Mouse (Mus musculus): ENCODE results near the gene Carhsp1. TPM values are rescaled to one million over a fixed set of nuclear protein-coding genes. Genes with fewer than 3 reads are reported as not detected.

Carhsp1 gene
- polyA plus RNA-seq, 1 experiment, result 110 TPM

GRCm38 (mm10) chr16:8630419-8630818, 41.5 kb downstream of the Carhsp1 start:
- Histone ChIP-seq H3K4me3 (no peak overlapping the region), H3ac (ENCODE audit: control insufficient read depth, insufficient read length) (no peak overlapping the region), H3K36me3 (ENCODE audit: control insufficient read depth, insufficient read depth) (peaks cover 7% of the 10 kb centered on the region), H3K4me2 (ENCODE audit: low read depth) (no peak overlapping the region), H3K27me3 (ENCODE audit: control insufficient read depth, insufficient read depth, insufficient read length) (no peaks in the 10 kb centered on the region), H3K79me2 (ENCODE audit: control insufficient read depth, insufficient read depth) (peaks cover 6% of the 10 kb centered on the region)
- TF ChIP-seq MYOD1 (IDR thresholded peaks at IDR 0.05; ENCODE audit: control insufficient read depth in 1 of 3, insufficient read length in 2 of 3, low read depth in 2 of 3), result no peak
- no peak for TF ChIP-seq CEBPB (IDR thresholded peaks at IDR 0.05; ENCODE audit: insufficient read depth, poor library complexity, severe bottlenecking)
- TF ChIP-seq TCF3 (IDR thresholded peaks at IDR 0.05; ENCODE audit: insufficient read length, low read depth), result no peak
- no peak for TF ChIP-seq USF1 (IDR thresholded peaks at IDR 0.05; ENCODE audit: low read depth)
- no peak for TF ChIP-seq MAX (IDR thresholded peaks at IDR 0.05; ENCODE audit: low read depth)
- TF ChIP-seq REST (IDR thresholded peaks at IDR 0.05; ENCODE audit: insufficient read depth, insufficient read length), result no peak
- no peak for TF ChIP-seq TCF12 (IDR thresholded peaks at IDR 0.05; ENCODE audit: insufficient read depth, poor library complexity, severe bottlenecking)
- TF ChIP-seq MYOG (IDR thresholded peaks at IDR 0.05; ENCODE audit: control insufficient read depth in 1 of 3, insufficient read depth in 1 of 3, insufficient read length in 2 of 3, low read depth in 2 of 3), result no peak
- TF ChIP-seq E2F4 (IDR thresholded peaks at IDR 0.05; ENCODE audit: insufficient read depth), result no peak
- no peak for TF ChIP-seq SRF (IDR thresholded peaks at IDR 0.05; ENCODE audit: control insufficient read depth, insufficient read length, low read depth)
- no peak for TF ChIP-seq POLR2AphosphoS2 (IDR thresholded peaks at IDR 0.05; ENCODE audit: insufficient read length, low read depth)
- no peak for TF ChIP-seq POLR2A (IDR thresholded peaks at IDR 0.05; ENCODE audit: insufficient read length, low read depth)

GRCm38 (mm10) chr16:8620315-8621115, 51.4 kb downstream of the Carhsp1 start:
- Histone ChIP-seq H3K27me3 (ENCODE audit: control insufficient read depth, insufficient read depth, insufficient read length) (no peaks in the 10 kb centered on the region), H3K79me2 (ENCODE audit: control insufficient read depth, insufficient read depth) (no peaks in the 10 kb centered on the region), H3K4me3 (no peak overlapping the region), H3K36me3 (ENCODE audit: control insufficient read depth, insufficient read depth) (no peaks in the 10 kb centered on the region), H3ac (ENCODE audit: control insufficient read depth, insufficient read length) (no peak overlapping the region), H3K4me2 (ENCODE audit: low read depth) (no peak overlapping the region)
- TF ChIP-seq SRF (IDR thresholded peaks at IDR 0.05; ENCODE audit: control insufficient read depth, insufficient read length, low read depth) (no peak), USF1 (IDR thresholded peaks at IDR 0.05; ENCODE audit: low read depth) (no peak), CEBPB (IDR thresholded peaks at IDR 0.05; ENCODE audit: insufficient read depth, poor library complexity, severe bottlenecking) (no peak), POLR2A (IDR thresholded peaks at IDR 0.05; ENCODE audit: insufficient read length, low read depth) (no peak), E2F4 (IDR thresholded peaks at IDR 0.05; ENCODE audit: insufficient read depth) (no peak), MAX (IDR thresholded peaks at IDR 0.05; ENCODE audit: low read depth) (no peak), TCF12 (IDR thresholded peaks at IDR 0.05; ENCODE audit: insufficient read depth, poor library complexity, severe bottlenecking) (no peak), POLR2AphosphoS2 (IDR thresholded peaks at IDR 0.05; ENCODE audit: insufficient read length, low read depth) (no peak), MYOD1 (IDR thresholded peaks at IDR 0.05; ENCODE audit: control insufficient read depth in 1 of 3, insufficient read length in 2 of 3, low read depth in 2 of 3) (no peak), TCF3 (IDR thresholded peaks at IDR 0.05; ENCODE audit: insufficient read length, low read depth) (no peak), MYOG (IDR thresholded peaks at IDR 0.05; ENCODE audit: control insufficient read depth in 1 of 3, insufficient read depth in 1 of 3, insufficient read length in 2 of 3, low read depth in 2 of 3) (no peak), REST (IDR thresholded peaks at IDR 0.05; ENCODE audit: insufficient read depth, insufficient read length) (no peak)

- no peaks in the 10 kb centered on the region for H3K27me3 ChIP-seq (ENCODE audit: control insufficient read depth, insufficient read depth, insufficient read length)
- H3ac ChIP-seq (ENCODE audit: control insufficient read depth, insufficient read length), result no peak overlapping the region
- TF ChIP-seq SRF (IDR thresholded peaks at IDR 0.05; ENCODE audit: control insufficient read depth, insufficient read length, low read depth) (no peak), POLR2AphosphoS2 (IDR thresholded peaks at IDR 0.05; ENCODE audit: insufficient read length, low read depth) (no peak), MAX (IDR thresholded peaks at IDR 0.05; ENCODE audit: low read depth) (no peak), MYOG (IDR thresholded peaks at IDR 0.05; ENCODE audit: control insufficient read depth in 1 of 3, insufficient read depth in 1 of 3, insufficient read length in 2 of 3, low read depth in 2 of 3) (no peak), POLR2A (IDR thresholded peaks at IDR 0.05; ENCODE audit: insufficient read length, low read depth) (no peak)
- no peaks in the 10 kb centered on the region for H3K79me2 ChIP-seq (ENCODE audit: control insufficient read depth, insufficient read depth)
- no peak overlapping the region for H3K4me3 ChIP-seq
- H3K36me3 ChIP-seq (ENCODE audit: control insufficient read depth, insufficient read depth), result no peaks in the 10 kb centered on the region
- H3K4me2 ChIP-seq (ENCODE audit: low read depth), result no peak overlapping the region
Measured at GRCm38 (mm10) chr16:8619659-8620314, 52.2 kb downstream of the Carhsp1 start.

- TF ChIP-seq MAX (IDR thresholded peaks at IDR 0.05; ENCODE audit: low read depth), result no peak
- Histone ChIP-seq H3K4me3 (no peak overlapping the region), H3K27me3 (ENCODE audit: control insufficient read depth, insufficient read depth, insufficient read length) (peaks cover 21% of the 10 kb centered on the region), H3K4me2 (ENCODE audit: low read depth) (no peak overlapping the region), H3ac (ENCODE audit: control insufficient read depth, insufficient read length) (no peak overlapping the region), H3K36me3 (ENCODE audit: control insufficient read depth, insufficient read depth) (no peaks in the 10 kb centered on the region), H3K79me2 (ENCODE audit: control insufficient read depth, insufficient read depth) (no peaks in the 10 kb centered on the region)
Measured at GRCm38 (mm10) chr16:8613447-8613846, 58.5 kb downstream of the Carhsp1 start.

GRCm38 (mm10) chr16:8613039-8613438, 58.9 kb downstream of the Carhsp1 start:
- H3K36me3 ChIP-seq (ENCODE audit: control insufficient read depth, insufficient read depth), result no peaks in the 10 kb centered on the region
- no peaks in the 10 kb centered on the region for H3K79me2 ChIP-seq (ENCODE audit: control insufficient read depth, insufficient read depth)
- H3K27me3 ChIP-seq (ENCODE audit: control insufficient read depth, insufficient read depth, insufficient read length), result peaks cover 21% of the 10 kb centered on the region
- TF ChIP-seq TCF3 (IDR thresholded peaks at IDR 0.05; ENCODE audit: insufficient read length, low read depth) (no peak), MYOG (IDR thresholded peaks at IDR 0.05; ENCODE audit: control insufficient read depth in 1 of 3, insufficient read depth in 1 of 3, insufficient read length in 2 of 3, low read depth in 2 of 3) (no peak), POLR2AphosphoS2 (IDR thresholded peaks at IDR 0.05; ENCODE audit: insufficient read length, low read depth) (no peak), CEBPB (IDR thresholded peaks at IDR 0.05; ENCODE audit: insufficient read depth, poor library complexity, severe bottlenecking) (no peak), MYOD1 (IDR thresholded peaks at IDR 0.05; ENCODE audit: control insufficient read depth in 1 of 3, insufficient read length in 2 of 3, low read depth in 2 of 3) (no peak), MAX (IDR thresholded peaks at IDR 0.05; ENCODE audit: low read depth) (no peak), SRF (IDR thresholded peaks at IDR 0.05; ENCODE audit: control insufficient read depth, insufficient read length, low read depth) (no peak), REST (IDR thresholded peaks at IDR 0.05; ENCODE audit: insufficient read depth, insufficient read length) (no peak), E2F4 (IDR thresholded peaks at IDR 0.05; ENCODE audit: insufficient read depth) (no peak), USF1 (IDR thresholded peaks at IDR 0.05; ENCODE audit: low read depth) (no peak), TCF12 (IDR thresholded peaks at IDR 0.05; ENCODE audit: insufficient read depth, poor library complexity, severe bottlenecking) (no peak), POLR2A (IDR thresholded peaks at IDR 0.05; ENCODE audit: insufficient read length, low read depth) (no peak)
- no peak overlapping the region for H3K4me2 ChIP-seq (ENCODE audit: low read depth)
- H3K4me3 ChIP-seq, result no peak overlapping the region
- H3ac ChIP-seq (ENCODE audit: control insufficient read depth, insufficient read length), result no peak overlapping the region
